Mouse (Mus musculus) G1E (cell line): ENCODE results near the gene Hyal3.

Experiments
- CTCF ChIP-seq: IDR thresholded peaks from 2 replicates; pipeline ENCODE4 v1.5.1; 2012; ENCODE audit warnings: low read depth, low read length, inconsistent platforms, mixed read lengths
- GATA1 ChIP-seq: IDR thresholded peaks from 2 replicates; pipeline ENCODE4 v1.6.1; 2012; ENCODE audit warnings: borderline replicate concordance, low read length, inconsistent platforms, mixed read lengths

GRCm38 (mm10) chr9:107630576-107630975 is 50.0 kb downstream of the Hyal3 start:
- TF ChIP-seq CTCF: no peak
- no peak for TF ChIP-seq GATA1
